Comparison of ENCODE assay signal across 8 mouse cellular contexts in the genomic region with DNA sequence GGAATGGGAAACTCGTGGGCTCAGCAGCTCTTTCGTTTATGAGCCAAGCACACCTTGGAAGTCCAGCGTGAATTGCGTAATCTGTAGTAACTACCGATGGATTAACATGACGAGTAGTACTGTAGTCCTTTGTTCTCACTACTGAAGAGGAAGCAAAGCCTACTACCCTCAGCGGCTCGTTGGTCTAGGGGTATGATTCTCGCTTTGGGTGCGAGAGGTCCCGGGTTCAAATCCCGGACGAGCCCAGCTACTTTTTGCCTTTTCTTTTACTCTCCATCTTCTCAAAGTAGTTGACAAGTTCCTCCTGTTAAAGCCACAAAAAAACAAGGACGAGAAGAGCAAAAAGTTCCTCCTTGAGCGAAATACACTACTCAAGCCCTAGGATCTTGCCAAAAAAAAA. TPM values are rescaled to one million over a fixed set of nuclear protein-coding genes. Genes with fewer than 3 reads are reported as not detected.
DNase-seq lines count a peak whose midpoint lies in the region; ATAC-seq and TF ChIP-seq lines count a peak whose summit lies in the region.

No protein-coding gene starts in this region.

- peaks cover 4% of the 10 kb centered on the region for H3K4me1 ChIP-seq in lung, embryonic 16.5 days (replicated peaks; ENCODE audit: control insufficient read depth, insufficient read depth, low read length)
- peaks cover 7% of the 10 kb centered on the region for H3K4me1 ChIP-seq in olfactory bulb, adult 2 months (ENCODE audit: control insufficient read depth, insufficient read depth, low read length)

- peak; percentile 49; the same call in 1 of the 2 replicates for ATAC-seq in lung, embryonic 16.5 days (ENCODE audit: low read depth)

- H3K4me2 ChIP-seq in lung, embryonic 16.5 days (ENCODE audit: low read depth, low read length): peak overlapping the region; percentile 80

- H3K36me3 ChIP-seq in lung, embryonic 16.5 days (ENCODE audit: control insufficient read depth, insufficient read depth, low read length): no peaks in the 10 kb centered on the region

- no peaks in the 10 kb centered on the region for H3K9me3 ChIP-seq in lung, embryonic 16.5 days (ENCODE audit: control insufficient read depth, low read length)

- peak; percentile 85 to 87 for DNase-seq in CD8-positive naive resting alpha-beta T cell, adult 2 months (ENCODE audit: low read depth in 2 of 2, low spot score in 2 of 2)
- DNase-seq in adrenal gland, postnatal 25 days: peak; percentile 72
- peak; percentile 61 for DNase-seq in fibroblast of lung, adult 2 months (ENCODE audit: low read depth)
- DNase-seq in heart, postnatal 4 days: peak; percentile 71
- DNase-seq in layer of hippocampus, adult 9-10 months (ENCODE audit: low spot score): peak; percentile 78
- DNase-seq in thymus, postnatal 36 days: peak; percentile 75 to 82

- TF ChIP-seq CTCF in olfactory bulb, adult 2 months (IDR thresholded peaks at IDR 0.05; ENCODE audit: insufficient read depth, low read depth, low read length): no peak

- H3K27me3 ChIP-seq in lung, embryonic 16.5 days (ENCODE audit: control insufficient read depth, insufficient read depth, low read depth, low read length): no peaks in the 10 kb centered on the region

- WGBS in lung, embryonic 16.5 days: under 1% methylated on average over 15 of the region's 15 CpGs
- 16% methylated on average over 15 of the region's 15 CpGs for WGBS in olfactory bulb, adult 2 months

- peak overlapping the region; percentile 63 for H3K4me3 ChIP-seq in lung, embryonic 16.5 days (ENCODE audit: low read length)
- H3K4me3 ChIP-seq in olfactory bulb, adult 2 months (ENCODE audit: insufficient read depth, low read depth, low read length): peak overlapping the region; percentile 43; the same call in 1 of the 2 replicates

- H3K9ac ChIP-seq in lung, embryonic 16.5 days (ENCODE audit: low read length): no peak overlapping the region; the same call in none of the 2 replicates

- no peak overlapping the region; the same call in 1 of the 2 replicates for H3K27ac ChIP-seq in lung, embryonic 16.5 days (ENCODE audit: low read length)
- no peak overlapping the region for H3K27ac ChIP-seq in olfactory bulb, adult 2 months (ENCODE audit: insufficient read depth, low read depth, low read length)

- TF ChIP-seq POLR2A in olfactory bulb, adult 2 months (IDR thresholded peaks at IDR 0.05; ENCODE audit: insufficient read depth, low read depth, low read length): no peak

RNA-seq across cellular contexts. Expression of a gene that starts 17.7 kb away (rescaled TPM):
- 84.4 and 88.0 TPM in 2 replicates for total RNA-seq in adrenal gland, postnatal 25 days (2021)
- total RNA-seq in heart, postnatal 4 days (2021): 10 to 100 TPM; 89.9 to 99.9 TPM
- 68.4 and 74.5 TPM in 2 replicates for polyA plus RNA-seq in lung, embryonic 16.5 days (2015; fragmentation: Nextera tagmentation; extraction: Ambion mirVana)
- polyA plus RNA-seq in olfactory bulb, adult 2 months (2012; ENCODE audit: insufficient read depth, insufficient read length, low replicate concordance, missing spikeins): not detected in 2 replicates

RNA-seq across cellular contexts. Expression of a gene that starts 38.4 kb away (rescaled TPM):
- total RNA-seq in adrenal gland, postnatal 25 days (2021): 637 and 688 TPM in 2 replicates
- under 1 TPM; 0.45 to 0.95 TPM for total RNA-seq in heart, postnatal 4 days (2021)
- polyA plus RNA-seq in lung, embryonic 16.5 days (2015; fragmentation: Nextera tagmentation; extraction: Ambion mirVana): 1.2 and 1.9 TPM in 2 replicates
- polyA plus RNA-seq in olfactory bulb, adult 2 months (2012; ENCODE audit: insufficient read depth, insufficient read length, low replicate concordance, missing spikeins): not detected in 2 replicates

RNA-seq across cellular contexts. Expression of a gene that starts 50.6 kb away (rescaled TPM):
- total RNA-seq in adrenal gland, postnatal 25 days (2021): 716 and 732 TPM in 2 replicates
- total RNA-seq in heart, postnatal 4 days (2021): 1,000 to 10,000 TPM; 1,091 to 1,121 TPM
- 677 and 741 TPM in 2 replicates for polyA plus RNA-seq in lung, embryonic 16.5 days (2015; fragmentation: Nextera tagmentation; extraction: Ambion mirVana)
- polyA plus RNA-seq in olfactory bulb, adult 2 months (2012; ENCODE audit: insufficient read depth, insufficient read length, low replicate concordance, missing spikeins): not detected in 2 replicates

RNA-seq across cellular contexts. Expression of a gene that starts 56.8 kb away (rescaled TPM):
- total RNA-seq in adrenal gland, postnatal 25 days (2021): 56.0 and 65.8 TPM in 2 replicates
- total RNA-seq in heart, postnatal 4 days (2021): 10 to 100 TPM; 62.3 to 65.8 TPM
- 30.0 and 32.2 TPM in 2 replicates for polyA plus RNA-seq in lung, embryonic 16.5 days (2015; fragmentation: Nextera tagmentation; extraction: Ambion mirVana)
- polyA plus RNA-seq in olfactory bulb, adult 2 months (2012; ENCODE audit: insufficient read depth, insufficient read length, low replicate concordance, missing spikeins): not detected in 2 replicates

Comparison
In these comparisons a context has a peak if more than half of its experiments do, and no peak if none do; other contexts are left out.
1. RNA of a gene that starts 38.4 kb away (total RNA-seq): 637 to 688 TPM in adrenal gland, postnatal 25 days; 0.45 to 0.95 TPM in heart, postnatal 4 days; every median in the first group is over 100 times any median in the second.
2. Peak in every context shown above with its lines, with median percentiles within 50 percentile points of each other: DNase-seq.